Mouse (Mus musculus) liver, embryonic 11.5 days (tissue): Measurements from ENCODE around the gene Olfr56. TPM values are rescaled to one million over a fixed set of nuclear protein-coding genes. Genes with fewer than 3 reads are reported as not detected.
"Not testable (repeated sequence)": the region's sequence is repeated elsewhere in the genome, so short reads cannot be mapped to it uniquely, and the experiment has no call there.

Experiments
- ATAC-seq: fragments of 200-750 bp; cut with Nextera tagmentation; replicated peaks from 2 replicates; pipeline ENCODE4 v1.8.0; 2017; ENCODE audit warnings: moderate number of reproducible peaks, mild to moderate bottlenecking, moderate TSS enrichment, moderate library complexity; ENCODE audit not compliant: low FRiP score
- DNase-seq: peaks from one replicate; pipeline ENCODE4 v3.0.0-alpha.2; 2017; ENCODE audit warnings: low spot score
- H3K27ac ChIP-seq: fragments of 300-500 bp; sonication (generic); 2 replicates; pipeline ENCODE4 v1.5.1; 2014; ENCODE audit warnings: mild to moderate bottlenecking, low read depth, low read length, control low read depth
- H3K27me3 ChIP-seq: fragments of 300-500 bp; sonication (generic); replicated peaks from 2 replicates; pipeline ENCODE4 v1.6.1; 2014; ENCODE audit warnings: low read length, mixed read lengths; ENCODE audit not compliant: control insufficient read depth, insufficient read depth
- H3K36me3 ChIP-seq: fragments of 300-500 bp; sonication (generic); 2 replicates; pipeline ENCODE4 v1.6.1; 2014; ENCODE audit warnings: mild to moderate bottlenecking, low read length, moderate library complexity, mixed read lengths; ENCODE audit not compliant: control insufficient read depth, insufficient read depth
- H3K4me1 ChIP-seq: fragments of 300-500 bp; sonication (generic); replicated peaks from 2 replicates; pipeline ENCODE4 v1.6.1; 2014; ENCODE audit warnings: low read length, mixed read lengths; ENCODE audit not compliant: control insufficient read depth, insufficient read depth
- H3K4me2 ChIP-seq: fragments of 300-500 bp; sonication (generic); 2 replicates; pipeline ENCODE4 v1.6.1; 2014; ENCODE audit warnings: mild to moderate bottlenecking, control low read depth, moderate library complexity
- H3K4me3 ChIP-seq: fragments of 300-500 bp; sonication (generic); 2 replicates; pipeline ENCODE4 v1.5.1; 2014; ENCODE audit warnings: low read depth, low read length, control low read depth
- H3K9ac ChIP-seq: fragments of 300-500 bp; sonication (generic); 2 replicates; pipeline ENCODE4 v1.6.1; 2014; ENCODE audit warnings: low read depth, low read length, control low read depth
- H3K9me3 ChIP-seq: fragments of 300-500 bp; sonication (generic); 2 replicates; pipeline ENCODE4 v1.6.1; 2016; ENCODE audit warnings: low read length, inconsistent platforms, mixed read lengths; ENCODE audit not compliant: control insufficient read depth
- WGBS: fragments of 180-500 bp; shearing (Covaris S2); extraction: QIAGEN DNeasy Blood & Tissue Kit; methylation state at CpG from one replicate; pipeline ENCODE4 v1.1.7; 2014; 5-methylcytosine and 5-hydroxymethylcytosine counted together
- polyA plus RNA-seq: library from polyadenylated mRNA; unstranded; fragments of >200 nt; fragmentation: Nextera tagmentation; extraction: Ambion mirVana; gene quantifications from 2 replicates; pipeline ENCODE4 v1.2.1, GENCODE M21; 2014

The Olfr56 gene
- polyA plus RNA-seq, 1 experiment from 2014 or later, result 0.10 TPM

- not testable (repeated sequence) for H3K9ac ChIP-seq, H3K4me3 ChIP-seq, H3K36me3 ChIP-seq, H3K27me3 ChIP-seq, DNase-seq, H3K9me3 ChIP-seq, ATAC-seq, H3K4me1 ChIP-seq
- WGBS, result 50% methylated on average over 6 of the region's 6 CpGs
- Histone ChIP-seq H3K4me2 (peak within 1 kb of the TSS; percentile 23; the same call in 1 of the 2 replicates), H3K27ac (peak within 1 kb of the TSS; percentile 55; the same call in 1 of the 2 replicates)
Observed at GRCm38 (mm10) chr11:49076001-49076757, 97.5 kb downstream of the Olfr56 start, which contains the start of gene Ifi47. Gene Ifi47 (plus strand): TSS chr11:49076587.

- no peak for ATAC-seq
- no peaks in the 10 kb centered on the region for H3K36me3 ChIP-seq
- WGBS, result 58% methylated on average over 1 of the region's 1 CpGs
- H3K4me2 ChIP-seq, result no peak overlapping the region; the same call in 1 of the 2 replicates
- H3K4me3 ChIP-seq, result no peak overlapping the region
- no peak overlapping the region; the same call in 1 of the 2 replicates for H3K27ac ChIP-seq
- H3K27me3 ChIP-seq, result no peaks in the 10 kb centered on the region
- no peak overlapping the region for H3K9ac ChIP-seq
- no peaks in the 10 kb centered on the region; the same call in 1 of the 2 replicates for H3K4me1 ChIP-seq
- no peak for DNase-seq
- no peaks in the 10 kb centered on the region for H3K9me3 ChIP-seq
Observed at GRCm38 (mm10) chr11:49077012-49077411, 98.3 kb downstream of the Olfr56 start.

DNA sequence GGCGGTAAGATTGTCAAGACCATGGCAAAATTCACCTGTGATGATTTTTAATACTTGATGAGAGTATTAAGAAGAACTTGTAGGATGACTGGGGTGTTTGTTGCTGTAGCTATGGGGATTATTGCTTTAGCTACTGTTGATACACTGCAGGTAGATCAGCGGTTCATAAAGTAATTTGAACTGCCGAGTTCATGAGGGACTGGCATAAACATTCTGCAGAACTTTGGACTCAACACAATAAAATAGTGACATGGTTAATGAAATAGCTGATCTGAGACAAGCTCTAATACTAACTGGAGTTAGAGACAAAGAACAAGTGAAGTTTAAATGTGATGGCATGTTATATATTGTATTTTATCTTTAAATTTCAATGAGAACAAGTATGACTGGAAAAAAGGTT is 100.0 kb downstream of the Olfr56 start:
- Histone ChIP-seq H3K4me1 (peaks cover 7% of the 10 kb centered on the region), H3K4me3 (no peak overlapping the region), H3K9me3 (no peaks in the 10 kb centered on the region), H3K9ac (no peak overlapping the region), H3K27ac (no peak overlapping the region), H3K27me3 (no peaks in the 10 kb centered on the region), H3K4me2 (no peak overlapping the region), H3K36me3 (no peaks in the 10 kb centered on the region)
- DNase-seq, result no peak
- ATAC-seq, result no peak
- WGBS, result 91% methylated on average over 3 of the region's 3 CpGs

DNA sequence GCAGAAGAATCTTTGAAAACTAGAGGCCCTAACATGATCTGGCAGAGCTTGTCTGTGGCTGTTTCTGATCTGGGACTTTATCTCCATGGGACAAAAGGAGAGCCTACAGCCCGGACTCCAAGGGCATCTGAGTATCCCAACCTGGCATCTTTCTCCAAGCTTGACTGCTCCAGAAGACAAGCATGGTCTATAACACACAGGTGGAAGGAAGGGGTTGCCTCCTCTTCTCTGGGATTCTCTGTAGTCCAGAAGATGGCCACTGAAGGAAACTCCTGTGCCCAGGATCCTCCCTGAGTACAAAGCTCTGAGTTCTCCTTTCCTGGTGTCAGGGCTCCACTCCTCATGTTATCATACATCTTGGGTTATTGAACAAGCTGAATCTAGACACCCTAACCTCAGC is 101.9 kb downstream of the Olfr56 start:
- DNase-seq (no peak), ATAC-seq (no peak)
- Histone ChIP-seq H3K9me3 (no peaks in the 10 kb centered on the region), H3K27ac (no peak overlapping the region), H3K4me1 (peaks cover 24% of the 10 kb centered on the region), H3K36me3 (no peaks in the 10 kb centered on the region), H3K27me3 (no peaks in the 10 kb centered on the region), H3K4me2 (no peak overlapping the region), H3K4me3 (no peak overlapping the region), H3K9ac (no peak overlapping the region)
- WGBS, result 48% methylated on average over 1 of the region's 1 CpGs

DNA sequence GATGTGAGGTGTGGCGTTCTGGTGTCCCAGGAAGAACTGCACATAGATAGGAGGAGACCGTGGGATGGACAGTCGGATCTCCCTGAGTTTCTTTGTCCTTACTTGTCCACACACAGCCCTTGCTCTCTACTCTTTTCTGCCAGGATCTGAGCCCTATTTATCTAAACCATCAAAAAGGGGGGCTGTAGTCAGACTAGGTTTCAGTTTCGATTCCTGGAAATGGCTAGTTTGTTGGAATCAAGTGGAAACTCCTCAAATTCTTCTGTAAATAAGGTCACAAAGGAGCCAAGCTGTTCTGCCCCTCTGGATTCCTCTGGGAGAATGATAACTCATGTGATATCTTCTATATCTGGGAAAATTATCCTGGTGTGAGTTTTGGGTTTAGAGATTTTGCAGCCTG is 102.7 kb downstream of the Olfr56 start:
- DNase-seq (no peak), ATAC-seq (no peak)
- H3K9ac ChIP-seq, result no peak overlapping the region
- no peak overlapping the region for H3K27ac ChIP-seq
- no peaks in the 10 kb centered on the region for H3K9me3 ChIP-seq
- peaks cover 26% of the 10 kb centered on the region for H3K4me1 ChIP-seq
- H3K27me3 ChIP-seq, result no peaks in the 10 kb centered on the region
- H3K36me3 ChIP-seq, result no peaks in the 10 kb centered on the region
- WGBS, result 74% methylated on average over 4 of the region's 4 CpGs
- no peak overlapping the region for H3K4me3 ChIP-seq
- H3K4me2 ChIP-seq, result no peak overlapping the region

GRCm38 (mm10) chr11:49081886-49082285 is 103.2 kb downstream of the Olfr56 start:
- peaks cover 31% of the 10 kb centered on the region for H3K4me1 ChIP-seq
- ATAC-seq, result no peak
- peak overlapping the region; percentile 32; the same call in 1 of the 2 replicates for H3K27ac ChIP-seq
- H3K9ac ChIP-seq, result no peak overlapping the region
- no peaks in the 10 kb centered on the region for H3K27me3 ChIP-seq
- H3K4me2 ChIP-seq, result no peak overlapping the region
- H3K4me3 ChIP-seq, result no peak overlapping the region
- DNase-seq, result no peak
- H3K9me3 ChIP-seq, result no peaks in the 10 kb centered on the region
- WGBS, result 76% methylated on average over 3 of the region's 3 CpGs
- H3K36me3 ChIP-seq, result no peaks in the 10 kb centered on the region

- Histone ChIP-seq H3K36me3 (no peaks in the 10 kb centered on the region), H3K9ac (no peak overlapping the region), H3K4me1 (peaks cover 39% of the 10 kb centered on the region), H3K4me3 (no peak overlapping the region), H3K27ac (peak overlapping the region; percentile 36), H3K4me2 (no peak overlapping the region), H3K9me3 (no peaks in the 10 kb centered on the region), H3K27me3 (no peaks in the 10 kb centered on the region)
- WGBS, result 87% methylated on average over 1 of the region's 1 CpGs
- DNase-seq, result no peak
- no peak for ATAC-seq
Observed at GRCm38 (mm10) chr11:49083146-49083545, 104.5 kb downstream of the Olfr56 start.

DNA sequence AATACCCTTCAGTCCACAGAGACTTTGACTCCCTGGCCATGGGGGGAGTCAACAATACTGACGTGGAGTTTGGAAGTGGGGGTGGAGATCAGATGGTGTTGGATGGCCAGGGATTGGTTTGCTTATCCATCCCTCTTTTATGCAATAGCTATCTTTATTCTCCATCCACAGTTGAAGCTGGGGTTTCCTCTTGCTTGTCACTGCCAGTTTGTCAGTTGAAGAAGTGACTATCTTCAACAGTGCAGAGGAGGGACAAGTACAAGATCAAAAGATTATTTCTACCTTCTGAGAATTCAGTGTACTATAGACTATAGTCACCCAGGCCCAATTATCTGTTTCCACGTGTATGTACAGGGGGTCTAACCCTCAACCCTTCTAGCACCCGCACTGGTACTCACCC is 105.1 kb downstream of the Olfr56 start:
- WGBS, result 33% methylated on average over 3 of the region's 3 CpGs
- Histone ChIP-seq H3K4me2 (no peak overlapping the region), H3K9ac (no peak overlapping the region), H3K27me3 (no peaks in the 10 kb centered on the region), H3K27ac (peak overlapping the region; percentile 71), H3K4me3 (no peak overlapping the region), H3K9me3 (no peaks in the 10 kb centered on the region), H3K36me3 (no peaks in the 10 kb centered on the region), H3K4me1 (peaks cover 43% of the 10 kb centered on the region)
- ATAC-seq, result peak; percentile 61
- no peak for DNase-seq

DNA sequence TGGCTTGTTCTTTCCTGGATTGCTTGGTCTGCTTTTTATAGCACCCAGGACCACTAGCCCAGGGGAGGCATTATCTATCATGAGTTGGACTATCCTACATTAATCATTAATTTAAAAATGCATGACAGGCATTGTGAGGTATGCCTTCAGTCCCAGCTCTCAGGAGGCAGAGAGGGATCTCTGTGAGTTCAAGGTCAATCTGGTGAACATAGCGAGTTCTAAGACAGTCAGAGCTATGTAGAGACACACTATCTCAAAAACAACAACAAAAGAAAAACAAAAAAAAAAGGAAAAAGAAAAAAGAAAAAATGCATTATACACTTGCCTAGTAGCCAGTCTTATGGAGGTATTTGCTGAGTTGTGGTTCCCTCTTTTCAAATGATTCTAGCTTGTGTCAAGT is 105.7 kb downstream of the Olfr56 start:
- no peak overlapping the region; the same call in 1 of the 2 replicates for H3K4me2 ChIP-seq
- peak overlapping the region; percentile 71 for H3K27ac ChIP-seq
- H3K27me3 ChIP-seq, result no peaks in the 10 kb centered on the region
- peaks cover 48% of the 10 kb centered on the region for H3K4me1 ChIP-seq
- no peaks in the 10 kb centered on the region for H3K36me3 ChIP-seq
- DNase-seq (no peak), ATAC-seq (no peak)
- H3K4me3 ChIP-seq, result no peak overlapping the region
- 67% methylated on average over 1 of the region's 1 CpGs for WGBS
- peak overlapping the region; percentile 47 for H3K9ac ChIP-seq
- H3K9me3 ChIP-seq, result no peaks in the 10 kb centered on the region
